Mouse (Mus musculus): ENCODE measurements around the gene Smtn. TPM values are rescaled to one million over a fixed set of nuclear protein-coding genes. Genes with fewer than 3 reads are reported as not detected.

The Smtn gene
- polyA plus RNA-seq, 1 experiment, result not detected

- TF ChIP-seq POLR2A (IDR thresholded peaks at IDR 0.05; ENCODE audit: insufficient read depth, low read depth, low read length) (no peak), CTCF (IDR thresholded peaks at IDR 0.05; ENCODE audit: insufficient read depth, low read depth, low read length) (no peak)
- no peak overlapping the region for H3K4me3 ChIP-seq (ENCODE audit: insufficient read depth, low read depth, low read length)
- H3K4me1 ChIP-seq (ENCODE audit: control insufficient read depth, insufficient read depth, low read length), result no peaks in the 10 kb centered on the region; the same call in 1 of the 2 replicates
- H3K27ac ChIP-seq (ENCODE audit: insufficient read depth, low read depth, low read length), result no peak overlapping the region
- WGBS, result 34% methylated on average over 11 of the region's 11 CpGs
Measured at GRCm38 (mm10) chr11:3471448-3471850, 69.0 kb downstream of the Smtn start.

Other genes starting within 250 kb of the Smtn start
- not detected in 2 replicates for gene Pik3ip1, start 210.2 kb downstream of the Smtn start, polyA plus RNA-seq (2012; ENCODE audit: insufficient read depth, insufficient read length, low replicate concordance, missing spikeins)
- not detected in 2 replicates for gene Limk2, start 131.4 kb downstream of the Smtn start, polyA plus RNA-seq (2012; ENCODE audit: insufficient read depth, insufficient read length, low replicate concordance, missing spikeins)
- not detected in 2 replicates for gene Rnf185, start 88.2 kb downstream of the Smtn start, polyA plus RNA-seq (2012; ENCODE audit: insufficient read depth, insufficient read length, low replicate concordance, missing spikeins)
- not detected in 2 replicates for gene Pla2g3, start 52.3 kb downstream of the Smtn start, polyA plus RNA-seq (2012; ENCODE audit: insufficient read depth, insufficient read length, low replicate concordance, missing spikeins)
- not detected in 2 replicates for gene Inpp5j, start 35.8 kb downstream of the Smtn start, polyA plus RNA-seq (2012; ENCODE audit: insufficient read depth, insufficient read length, low replicate concordance, missing spikeins)
- not detected in 2 replicates for gene Selenom, start 25.9 kb downstream of the Smtn start, polyA plus RNA-seq (2012; ENCODE audit: insufficient read depth, insufficient read length, low replicate concordance, missing spikeins)
- gene Morc2a, start 108.6 kb upstream of the Smtn start, polyA plus RNA-seq (2012; ENCODE audit: insufficient read depth, insufficient read length, low replicate concordance, missing spikeins), result not detected in 2 replicates